Mouse (Mus musculus) c-Kit-positive CD71-positive TER-119-negative erythroid progenitor cells, embryonic 14.5 days (primary cell): ENCODE results near the gene Col16a1.

ENCODE experiments used
- DNase-seq: peaks from one replicate; pipeline ENCODE4 v3.0.0-alpha.2; 2013; ENCODE audit warnings: low read depth

Gene Col16a1

GRCm38 (mm10) chr4:130084331-130084945 is 36.8 kb downstream of the Col16a1 start:
- DNase-seq: no peak

- no peak for DNase-seq
Measured at GRCm38 (mm10) chr4:130085246-130085820, 37.7 kb downstream of the Col16a1 start.

- DNase-seq: peak; percentile 54
Measured at GRCm38 (mm10) chr4:130087293-130087692, 39.7 kb downstream of the Col16a1 start.

- DNase-seq: no peak
Measured at GRCm38 (mm10) chr4:130095137-130095536, 47.5 kb downstream of the Col16a1 start.

- no peak for DNase-seq
Measured at GRCm38 (mm10) chr4:130101183-130101582, 53.5 kb downstream of the Col16a1 start.

GRCm38 (mm10) chr4:130102111-130102651 is 54.5 kb downstream of the Col16a1 start, which contains the start of gene Pef1:
Gene Pef1 (plus strand): TSS chr4:130102558.
- DNase-seq: no peak

- no peak for DNase-seq
Measured at GRCm38 (mm10) chr4:130103632-130104031, 56.0 kb downstream of the Col16a1 start.

GRCm38 (mm10) chr4:130104584-130104983 is 56.9 kb downstream of the Col16a1 start:
- no peak for DNase-seq

- DNase-seq: no peak
Measured at GRCm38 (mm10) chr4:130107065-130107443, 59.4 kb downstream of the Col16a1 start.

GRCm38 (mm10) chr4:130107444-130108131 is 59.9 kb downstream of the Col16a1 start:
- DNase-seq: peak; percentile 99

- no peak for DNase-seq
Measured at GRCm38 (mm10) chr4:130108929-130109328, 61.3 kb downstream of the Col16a1 start.

- no peak for DNase-seq
Measured at GRCm38 (mm10) chr4:130109666-130110065, 62.0 kb downstream of the Col16a1 start.

- no peak for DNase-seq
Measured at GRCm38 (mm10) chr4:130110091-130110490, 62.5 kb downstream of the Col16a1 start.

GRCm38 (mm10) chr4:130112299-130112698 is 64.7 kb downstream of the Col16a1 start:
- DNase-seq: no peak

- DNase-seq: no peak
Measured at GRCm38 (mm10) chr4:130112732-130113131, 65.1 kb downstream of the Col16a1 start.

- no peak for DNase-seq
Measured at GRCm38 (mm10) chr4:130120752-130121151, 73.1 kb downstream of the Col16a1 start.

- DNase-seq: no peak
Measured at GRCm38 (mm10) chr4:130121560-130121959, 73.9 kb downstream of the Col16a1 start.

- DNase-seq: no peak
Measured at GRCm38 (mm10) chr4:130123020-130123419, 75.4 kb downstream of the Col16a1 start.

GRCm38 (mm10) chr4:130124110-130124509 is 76.5 kb downstream of the Col16a1 start:
- DNase-seq: no peak

- DNase-seq: no peak
Measured at GRCm38 (mm10) chr4:130125164-130125563, 77.5 kb downstream of the Col16a1 start.

- no peak for DNase-seq
Measured at GRCm38 (mm10) chr4:130125935-130126334, 78.3 kb downstream of the Col16a1 start.

- no peak for DNase-seq
Measured at GRCm38 (mm10) chr4:130128907-130129306, 81.3 kb downstream of the Col16a1 start.

- no peak for DNase-seq
Measured at GRCm38 (mm10) chr4:130130082-130130481, 82.4 kb downstream of the Col16a1 start.
